Mouse (Mus musculus) fat pad, adult 2 months (tissue): ENCODE results near the gene Rnf222.

Source experiments
- DNase-seq: peaks from one replicate; pipeline ENCODE4 v3.0.0-alpha.2; 2011; ENCODE audit warnings: low read depth, low spot score; ENCODE audit errors: extremely low read depth

The Rnf222 gene

DNA sequence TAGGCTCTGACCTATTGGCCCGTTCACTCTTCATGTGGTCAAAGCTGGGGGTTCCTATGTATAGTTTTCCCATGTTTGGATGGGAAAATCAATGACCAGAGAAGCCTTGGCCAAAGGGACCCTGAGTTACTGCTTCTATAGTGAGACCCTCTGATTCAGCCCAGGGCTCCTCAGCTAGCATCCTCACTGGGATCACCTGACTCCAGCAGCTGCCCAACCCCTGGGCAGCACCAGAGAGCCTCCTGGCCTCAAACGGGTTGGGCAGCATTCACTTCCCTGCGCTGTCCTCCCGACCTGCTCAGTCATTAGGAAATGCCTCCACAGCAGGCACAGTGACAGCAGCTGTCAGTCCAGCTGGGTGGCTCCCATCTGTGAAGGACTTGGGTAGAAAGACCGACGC, at the start of gene Rnf222:
Gene Rnf222, plus strand, starts transcription at position 301 of the 400 bp plus-strand sequence.
- DNase-seq: no peak

DNA sequence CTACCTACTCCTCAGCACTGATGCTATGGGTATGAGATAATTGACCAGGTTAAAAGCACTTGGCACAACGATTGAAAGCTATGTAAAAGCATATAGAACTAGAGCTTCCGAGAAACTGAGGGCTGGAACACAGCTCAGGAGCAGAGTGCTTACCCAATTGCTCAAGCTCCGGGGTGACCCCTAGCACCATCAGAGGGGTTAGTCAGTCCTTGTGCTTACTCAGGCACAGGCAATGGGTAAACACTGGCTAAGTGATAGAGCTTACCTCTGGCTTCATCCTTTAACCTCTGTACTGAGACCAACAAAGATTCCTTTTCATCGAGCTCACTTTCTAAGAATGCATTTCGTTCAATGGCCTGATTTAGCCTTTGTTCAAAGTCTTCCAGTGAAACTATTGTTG, 48.7 kb upstream of the Rnf222 start:
- no peak for DNase-seq

DNA sequence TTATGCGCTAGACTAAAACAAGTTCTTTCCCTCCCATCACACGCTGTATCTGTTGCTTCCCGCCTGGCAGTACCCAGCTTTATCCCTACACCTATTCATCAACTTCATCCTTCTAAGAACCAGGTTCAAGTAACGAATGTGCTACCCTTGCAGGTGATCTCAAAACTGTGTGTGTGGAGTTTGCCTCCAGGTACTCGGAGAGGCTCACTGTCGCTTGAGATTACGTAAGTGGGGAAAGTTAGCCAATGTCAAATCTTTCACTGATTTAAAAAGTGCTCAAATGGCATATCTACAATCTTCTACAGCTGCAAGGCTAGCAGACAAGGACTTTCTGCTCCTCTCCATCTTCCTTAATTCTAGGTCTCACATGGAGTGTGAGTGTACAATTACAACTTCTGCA, 37.5 kb upstream of the Rnf222 start:
- no peak for DNase-seq

DNA sequence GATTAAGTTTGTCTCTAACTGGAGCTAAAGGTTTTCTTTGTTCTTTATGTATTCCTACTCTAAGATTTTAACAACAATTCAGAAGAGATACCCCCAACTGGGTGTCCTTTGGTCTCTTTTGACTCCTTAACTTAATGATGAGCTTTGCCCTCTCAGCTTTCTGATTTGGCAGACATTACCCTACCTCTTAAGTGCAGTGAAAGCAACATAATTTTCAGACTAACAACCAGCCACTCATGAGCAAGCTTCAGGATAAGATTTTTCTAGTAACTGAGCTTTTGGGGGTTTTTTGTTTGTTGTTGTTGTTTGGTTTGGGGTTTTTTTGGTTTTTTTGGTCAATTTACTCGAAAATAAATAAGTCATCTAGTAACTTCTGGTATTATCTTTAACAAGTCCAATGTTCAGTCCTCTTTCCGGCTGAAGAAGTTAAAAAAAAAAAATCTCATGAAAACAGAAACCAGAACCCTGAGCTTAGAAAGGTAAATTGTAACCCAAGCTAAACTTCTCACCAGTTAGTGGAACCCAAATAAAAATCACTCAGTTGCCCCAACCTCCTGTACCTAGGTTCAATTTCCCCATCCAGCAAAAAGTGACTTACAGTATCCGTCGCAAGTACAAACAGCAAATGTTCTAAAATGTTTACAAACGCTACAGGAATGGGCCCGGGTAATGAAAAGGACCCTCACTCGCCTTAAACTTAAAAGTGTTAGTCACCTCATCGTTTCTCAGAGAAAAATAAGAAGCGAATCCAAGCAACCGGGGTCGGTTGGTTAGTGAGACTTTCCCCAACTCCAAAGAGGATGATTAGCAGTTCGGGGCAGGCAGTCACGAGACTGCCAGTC, 36.5 kb upstream of the Rnf222 start:
- DNase-seq: no peak

DNA sequence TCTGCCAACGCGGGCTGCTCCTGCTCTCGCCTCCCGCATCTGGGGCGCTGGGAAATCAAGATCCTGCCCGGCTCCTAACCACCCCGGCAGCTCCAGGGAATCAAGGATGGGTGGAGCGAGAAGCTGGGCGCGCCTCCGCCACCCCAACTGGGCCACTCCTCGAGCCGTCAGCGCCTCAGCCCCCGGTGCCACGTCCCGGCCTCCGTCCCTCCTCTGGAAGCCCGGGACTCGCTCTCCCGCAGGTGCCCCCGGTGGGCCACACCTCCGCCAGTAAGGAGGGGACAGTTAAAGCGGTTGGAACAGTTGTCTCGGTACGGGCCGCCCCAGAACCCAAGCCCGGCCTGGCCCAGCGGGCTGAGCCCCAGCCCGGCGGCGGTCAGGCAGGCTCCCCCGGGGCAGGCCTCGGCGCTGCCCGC, 35.9 kb upstream of the Rnf222 start:
- no peak for DNase-seq

DNA sequence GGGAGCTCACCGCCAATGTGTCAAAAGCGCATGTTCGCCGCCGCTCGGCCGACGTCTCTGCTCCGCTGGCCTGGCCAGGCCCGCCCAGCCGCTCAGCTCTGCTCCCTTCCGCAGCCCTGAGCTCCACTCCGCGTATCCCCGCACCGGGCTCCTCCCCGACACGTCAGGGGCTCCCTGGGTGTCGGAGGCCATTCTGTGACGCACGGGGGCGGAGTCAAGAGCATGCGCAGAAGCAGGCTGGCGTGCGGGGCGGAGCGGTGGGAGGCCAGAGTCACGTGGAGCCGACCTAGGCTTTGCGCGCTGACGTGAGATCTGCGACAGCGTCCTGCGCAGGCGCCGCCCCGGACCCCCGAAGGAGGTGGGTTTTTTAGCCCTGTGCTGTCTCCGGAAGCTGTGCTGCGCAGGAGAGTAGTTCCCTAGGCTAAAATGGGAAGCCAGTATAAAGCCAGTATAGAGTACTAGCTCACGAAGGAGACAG, 35.4 kb upstream of the Rnf222 start:
- no peak for DNase-seq

DNA sequence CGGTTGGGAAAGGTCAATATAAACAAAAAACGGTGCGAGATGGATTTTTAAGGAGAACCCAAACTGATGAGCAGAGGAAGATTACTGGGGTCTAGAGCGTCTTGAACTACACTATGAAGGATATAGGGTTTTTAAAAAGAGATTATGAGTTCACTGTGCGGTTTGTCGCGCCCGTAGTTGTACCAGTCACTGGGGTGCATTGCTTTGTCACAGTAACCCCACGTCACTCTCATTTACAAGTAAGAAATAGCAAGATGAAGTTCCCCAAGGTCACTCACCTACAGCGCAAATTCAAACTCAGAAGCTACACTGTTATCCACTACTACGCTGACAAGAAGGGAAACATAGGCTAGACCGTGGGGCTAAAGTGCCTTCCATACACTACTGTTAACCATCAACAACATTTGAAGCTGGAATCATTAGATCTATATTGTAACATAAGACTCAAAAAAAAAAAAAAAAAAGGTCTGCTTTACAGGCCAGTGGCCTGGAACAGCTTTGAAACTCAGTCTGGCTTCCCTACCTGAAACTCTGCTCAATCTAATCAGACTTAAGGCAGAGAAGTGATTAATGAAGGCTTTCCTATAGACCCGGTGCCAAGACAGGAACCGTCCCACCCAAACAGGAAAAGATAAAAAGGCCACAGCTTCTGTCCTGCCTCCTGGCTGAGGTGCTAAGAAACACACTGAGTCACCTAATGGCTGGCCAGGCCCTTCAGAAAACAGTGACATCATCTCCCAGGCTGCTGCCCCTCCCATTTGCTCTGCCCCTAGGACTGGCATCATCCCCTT, 34.5 kb upstream of the Rnf222 start:
- no peak for DNase-seq

DNA sequence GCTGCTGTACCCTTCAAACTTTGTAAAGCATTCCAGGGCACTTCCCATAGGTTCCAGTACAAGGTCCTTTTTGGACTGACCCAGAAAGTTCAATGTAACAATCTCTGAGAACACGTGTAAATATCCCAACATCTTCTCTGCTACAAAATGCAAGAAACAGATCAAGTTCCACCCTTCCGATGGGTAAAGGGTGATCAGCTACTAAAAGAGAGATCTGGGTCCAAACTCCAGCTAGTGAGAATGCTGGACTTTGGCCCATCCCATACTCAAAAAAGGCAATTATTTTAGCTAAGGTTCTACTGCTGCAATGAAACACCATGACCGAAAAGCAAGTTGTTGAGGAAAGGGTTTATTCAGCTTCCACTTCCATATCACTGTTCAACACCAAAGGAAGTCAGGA, 33.7 kb upstream of the Rnf222 start:
- no peak for DNase-seq

DNA sequence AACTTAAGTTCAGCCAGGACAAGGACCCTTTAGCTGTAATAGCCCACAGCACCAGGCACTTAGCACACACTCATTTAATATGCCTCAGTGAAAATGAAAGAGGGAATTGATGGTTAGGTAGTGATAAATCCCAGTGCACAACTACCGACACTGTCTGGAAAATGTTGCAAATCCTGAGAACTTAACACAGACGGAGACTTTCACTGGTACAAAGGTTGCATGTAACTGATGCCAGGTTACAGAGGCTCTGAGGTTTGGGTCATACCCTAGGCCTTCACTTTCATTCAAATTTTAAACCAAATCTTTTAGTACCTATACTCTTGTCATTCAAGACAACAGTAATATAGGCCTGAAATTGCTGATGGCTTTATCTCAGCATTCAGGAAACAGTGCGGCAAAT, 31.0 kb upstream of the Rnf222 start:
- no peak for DNase-seq

DNA sequence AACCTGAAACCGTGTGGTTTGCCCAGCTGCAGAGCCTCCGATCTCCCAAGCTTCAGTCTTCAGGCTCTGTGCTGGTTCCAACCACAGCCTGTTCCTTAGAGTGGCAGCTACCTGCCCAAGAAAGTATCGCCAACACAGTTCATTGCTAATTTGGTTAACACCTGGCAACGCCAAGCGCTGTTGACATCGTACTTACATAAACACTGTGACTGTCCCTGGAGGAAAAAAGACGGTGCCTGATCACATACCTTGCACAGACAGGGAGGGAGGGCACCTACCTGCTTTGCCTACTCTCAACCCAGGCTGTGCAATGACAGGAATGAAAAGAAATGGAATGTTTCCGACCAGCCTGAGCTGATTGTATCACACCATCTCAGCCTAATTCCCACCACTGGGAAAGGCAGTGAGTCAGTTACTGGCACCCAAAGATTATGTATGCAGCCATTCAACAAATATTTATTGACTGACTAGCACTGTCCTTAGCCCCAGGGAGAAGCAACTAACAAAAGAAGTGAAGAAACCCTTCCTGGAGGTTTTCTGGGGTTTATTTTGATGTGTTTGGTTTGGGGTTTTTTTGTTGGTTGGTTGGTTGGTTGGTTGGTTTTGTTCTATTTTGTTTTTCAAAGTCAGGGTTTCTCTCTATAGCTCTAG, 28.3 kb upstream of the Rnf222 start:
- DNase-seq: no peak

DNA sequence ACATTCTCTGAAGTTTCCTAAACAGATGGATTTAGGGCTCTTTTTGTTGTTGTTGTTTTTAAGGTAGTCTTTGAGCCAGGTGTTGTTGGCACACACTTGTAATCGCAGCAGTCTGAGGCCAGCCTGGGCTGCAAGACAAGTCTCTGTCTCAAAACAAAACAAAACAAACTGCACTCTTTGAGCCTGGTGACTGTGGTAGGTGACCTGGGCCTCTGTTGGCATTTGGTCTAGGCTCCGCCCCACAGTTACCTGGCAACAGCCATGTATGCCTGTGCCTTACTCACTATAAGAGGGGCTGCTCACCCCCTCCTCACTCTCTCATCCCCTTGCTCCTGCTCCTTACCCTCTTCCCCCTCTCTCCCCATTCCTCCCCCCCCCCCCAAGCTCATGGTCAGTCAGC, 26.1 kb upstream of the Rnf222 start:
- no peak for DNase-seq

DNA sequence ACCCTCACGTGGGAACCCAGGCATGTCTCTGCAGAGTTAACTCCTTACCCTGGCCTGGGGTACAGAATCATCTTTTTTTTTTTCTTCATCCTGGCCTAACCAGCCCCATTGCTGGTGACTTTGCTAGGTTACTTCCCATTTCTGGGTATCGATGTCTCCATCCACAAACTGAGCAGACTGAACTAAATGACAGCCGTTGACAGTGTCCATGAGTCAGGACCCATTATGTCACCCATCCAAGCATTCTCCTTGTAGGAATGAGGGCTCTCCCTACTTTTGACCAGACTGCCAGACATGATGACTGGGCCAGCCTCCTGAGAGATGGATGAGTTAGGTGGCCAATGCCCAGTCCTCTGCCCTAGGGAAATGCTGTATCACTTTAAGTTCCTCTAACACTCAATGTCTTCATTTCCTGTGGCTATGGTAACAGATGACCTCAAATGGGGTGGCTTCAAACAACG, 24.7 kb upstream of the Rnf222 start:
- no peak for DNase-seq

DNA sequence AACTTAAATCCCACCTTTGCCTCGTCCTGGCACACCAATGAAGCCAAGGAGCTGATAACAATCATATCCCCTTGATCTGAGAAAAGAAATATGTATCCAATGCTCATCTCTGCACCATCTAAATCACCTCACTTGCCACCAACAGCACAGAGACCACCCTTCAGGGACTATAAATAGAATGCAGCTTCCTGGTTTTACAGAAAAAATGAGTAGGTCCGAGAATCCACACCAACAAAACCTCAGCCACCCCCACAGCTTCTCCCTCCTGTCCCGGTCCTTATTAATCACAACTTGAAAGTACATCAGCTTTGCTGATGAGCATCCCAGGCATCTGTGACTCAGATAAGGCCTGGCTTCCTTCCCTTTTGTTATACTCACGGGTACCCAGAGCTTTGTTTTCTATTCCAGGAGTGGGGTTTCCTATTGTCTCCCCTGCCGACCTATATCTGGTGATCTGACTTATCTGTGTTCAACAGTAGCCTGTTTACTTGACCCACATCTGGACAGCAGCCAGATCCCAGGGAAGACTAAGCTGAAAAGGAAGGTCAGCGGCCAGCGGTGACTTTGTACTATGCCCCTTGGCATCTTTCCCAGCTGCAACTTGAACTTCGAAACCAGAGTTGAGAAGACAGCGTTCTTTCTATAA, 23.7 kb upstream of the Rnf222 start:
- DNase-seq: no peak

DNA sequence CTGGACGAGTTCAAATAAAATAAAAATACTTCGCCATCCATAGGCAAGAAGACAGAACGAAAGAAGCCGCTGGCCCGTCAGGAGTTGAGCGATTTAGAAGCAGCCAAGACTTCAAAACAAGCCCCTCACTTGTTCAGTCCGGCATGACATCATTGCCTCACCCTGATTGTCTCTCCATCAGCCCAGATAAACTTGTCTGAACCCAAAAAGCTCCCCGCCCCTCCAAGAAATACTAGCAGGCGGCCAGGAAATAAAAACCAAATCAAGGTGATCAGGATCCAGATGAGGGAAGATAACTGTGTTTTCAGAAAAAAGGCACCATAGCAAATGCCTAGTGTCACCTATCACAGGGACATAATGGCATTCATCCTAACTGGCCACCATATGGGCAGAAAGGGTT, 17.1 kb upstream of the Rnf222 start:
- DNase-seq: no peak

DNA sequence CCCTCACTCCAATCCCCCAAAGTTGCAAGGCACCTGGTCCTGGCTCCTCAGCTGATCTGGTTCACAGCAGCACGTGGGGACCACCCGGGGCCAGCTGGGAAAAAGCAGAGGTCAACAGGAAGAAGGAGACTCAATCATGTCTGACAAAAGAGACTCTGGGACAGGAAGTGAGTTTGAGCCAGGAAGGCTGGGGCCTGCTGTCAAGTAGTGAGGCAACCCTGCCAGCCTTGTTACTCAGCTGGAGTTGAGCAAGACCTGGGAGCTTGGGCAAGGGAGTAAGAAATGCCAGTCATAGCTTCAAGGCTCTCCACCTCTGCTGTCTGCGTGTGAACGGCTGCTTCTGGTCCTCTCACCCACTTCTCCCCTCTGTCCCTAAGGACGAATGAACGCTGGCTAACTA, 16.6 kb upstream of the Rnf222 start, which contains the start of gene Ndel1:
Gene Ndel1, minus strand, starts transcription at position 111 of the 400 bp plus-strand sequence.
- DNase-seq: peak; percentile 97

DNA sequence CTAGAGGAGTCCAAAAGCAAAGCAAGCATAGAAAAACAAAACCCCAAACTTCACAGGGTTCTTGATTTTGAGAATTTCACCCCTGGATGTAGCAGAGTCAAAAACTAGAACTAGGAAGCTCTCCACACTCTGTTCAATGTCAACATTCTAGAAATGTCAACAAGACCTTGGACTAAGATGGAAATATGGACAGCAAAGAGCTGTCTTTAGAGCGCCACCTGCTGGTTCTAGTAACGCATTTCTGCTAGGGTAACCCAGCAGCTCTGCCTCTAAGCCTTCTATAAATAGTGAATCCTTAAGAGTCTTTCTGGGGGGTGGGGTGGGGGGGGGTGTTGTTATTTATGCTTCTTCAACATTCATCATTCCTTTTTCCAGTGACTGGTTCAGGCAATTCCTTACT, 13.5 kb upstream of the Rnf222 start:
- no peak for DNase-seq

DNA sequence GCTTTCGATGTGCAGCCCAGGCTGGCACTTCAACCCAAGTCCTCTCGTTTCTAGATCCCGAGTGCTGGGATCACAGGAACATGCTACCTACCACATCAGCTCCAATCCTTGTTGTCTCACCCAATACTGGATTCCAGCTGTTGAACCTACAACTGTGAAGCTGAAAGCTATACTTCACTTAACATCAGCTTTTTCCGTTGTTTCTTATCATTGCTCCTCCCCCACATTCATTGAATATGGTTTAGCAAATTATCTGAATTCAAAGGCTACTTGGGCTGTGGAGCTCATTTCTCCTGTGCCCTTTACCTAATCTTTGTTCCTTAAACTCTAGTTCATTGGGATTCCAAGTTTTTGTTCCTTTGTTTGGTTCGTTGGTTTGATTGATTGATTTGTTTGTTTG, 9.5 kb upstream of the Rnf222 start:
- DNase-seq: no peak

DNA sequence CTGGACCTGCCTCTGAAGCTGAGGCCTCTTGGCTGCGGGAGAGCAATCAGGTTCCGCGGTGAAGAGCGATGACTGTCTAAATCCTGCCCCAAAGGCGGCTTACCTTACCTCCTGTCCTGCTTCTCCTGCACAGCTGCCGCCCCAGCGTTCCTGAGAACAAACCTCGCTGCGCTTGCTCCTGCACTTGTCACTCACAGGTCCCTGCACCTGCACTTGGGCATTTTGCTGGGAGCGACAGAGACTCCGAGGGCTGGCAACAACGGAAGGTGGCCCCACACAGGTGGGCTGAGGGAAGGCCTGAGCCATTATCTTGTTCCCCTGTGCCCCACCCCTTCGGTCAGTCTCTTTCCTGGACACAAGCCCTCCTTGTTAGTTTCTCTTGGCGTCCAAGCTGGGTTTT, 6.2 kb upstream of the Rnf222 start:
- DNase-seq: no peak

DNA sequence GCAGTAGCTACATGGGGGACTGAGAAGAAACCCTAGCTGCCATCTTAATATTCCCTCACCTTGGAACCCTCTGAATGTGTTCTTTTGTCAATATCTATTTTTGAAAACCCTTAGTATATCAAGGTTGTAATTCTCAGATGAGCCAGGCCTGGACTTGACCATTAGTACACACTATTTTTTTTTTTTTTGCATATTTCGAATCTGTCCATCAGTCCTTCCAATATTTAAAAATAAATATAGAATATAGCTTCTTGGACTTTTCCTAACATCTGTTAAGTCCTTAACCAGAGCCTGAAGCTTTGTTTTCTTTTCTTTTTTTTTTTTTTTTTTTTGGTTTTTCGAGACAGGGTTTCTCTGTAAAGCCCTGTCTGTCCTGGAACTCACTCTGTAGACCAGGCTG, 4.5 kb upstream of the Rnf222 start:
- DNase-seq: no peak

DNA sequence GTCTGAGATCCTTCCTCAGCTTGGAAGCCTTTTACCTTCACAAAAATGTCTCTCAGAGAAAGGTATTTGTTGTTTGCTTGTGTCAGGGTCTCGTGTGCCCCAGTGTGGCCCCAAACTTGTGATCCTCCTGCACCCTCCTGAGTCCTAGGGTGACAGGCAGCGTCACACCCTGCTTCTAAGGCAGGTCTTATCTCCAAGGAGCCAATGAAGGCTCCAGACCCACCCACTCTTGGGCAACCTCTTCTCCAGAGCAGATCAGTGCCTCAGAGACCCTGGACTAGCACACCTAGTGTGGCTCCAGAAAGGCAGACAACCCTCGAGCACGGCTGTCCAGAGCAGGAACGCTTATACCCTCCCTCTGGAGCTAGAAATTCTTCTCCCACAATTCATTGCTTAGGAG, 4.0 kb upstream of the Rnf222 start:
- no peak for DNase-seq

DNA sequence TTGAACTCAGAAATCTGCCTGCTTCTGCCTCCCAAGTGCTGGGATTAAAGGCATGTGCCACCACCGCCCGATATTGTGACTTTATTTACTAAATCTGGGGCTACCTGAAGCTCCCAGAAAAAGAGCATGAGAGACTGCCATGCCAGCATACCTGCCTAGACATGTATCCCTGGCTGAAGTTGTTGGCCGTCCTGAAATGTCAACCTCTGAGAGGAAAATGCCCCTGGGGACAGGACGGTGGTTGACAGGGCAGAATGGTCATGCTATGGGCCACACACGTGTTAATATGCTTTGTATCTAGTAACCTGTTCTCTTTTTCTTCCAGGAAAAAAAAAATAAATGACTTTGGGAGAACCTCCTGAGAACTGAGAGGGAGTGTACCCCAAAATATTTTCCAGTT, 2.3 kb upstream of the Rnf222 start:
- DNase-seq: peak; percentile 56
